Mouse (Mus musculus): Measurements from ENCODE around the gene Exoc7. TPM values are rescaled to one million over a fixed set of nuclear protein-coding genes. Genes with fewer than 3 reads are reported as not detected.

Exoc7 gene
- 20.2 and 21.8 TPM in 2 replicates for polyA plus RNA-seq (2012; rRNA removed)

GRCm38 (mm10) chr11:116307019-116307725 is at the start of gene Exoc7:
Gene Exoc7, minus strand, starts transcription at chr11:116307233.
- H3K27me3 ChIP-seq (ENCODE audit: control insufficient read depth, insufficient read depth, low read length): no peaks in the 10 kb centered on the region
- H3K27ac ChIP-seq (ENCODE audit: insufficient read depth, low read length): no peak within 1 kb of the TSS
- TF ChIP-seq CTCF (IDR thresholded peaks at IDR 0.05; ENCODE audit: extremely low read depth, insufficient read depth, insufficient read length, insufficient replicate concordance) (no peak), POLR2A (IDR thresholded peaks at IDR 0.05; ENCODE audit: low read depth, low read length) (no peak)
- peak within 1 kb of the TSS; percentile 86 for H3K4me3 ChIP-seq (ENCODE audit: extremely low read depth, insufficient read depth, insufficient read length)
- peaks cover 5% of the 10 kb centered on the region; the same call in 1 of the 2 replicates for H3K36me3 ChIP-seq (ENCODE audit: control insufficient read depth, insufficient read depth, low read length)
- peaks cover 6% of the 10 kb centered on the region; the same call in 1 of the 2 replicates for H3K4me1 ChIP-seq (ENCODE audit: control insufficient read depth, insufficient read depth, insufficient read length)
- DNase-seq (ENCODE audit: low read depth in 1 of 2, low spot score in 2 of 2): no peak
- 77% methylated on average over 10 of the region's 10 CpGs for WGBS

DNA sequence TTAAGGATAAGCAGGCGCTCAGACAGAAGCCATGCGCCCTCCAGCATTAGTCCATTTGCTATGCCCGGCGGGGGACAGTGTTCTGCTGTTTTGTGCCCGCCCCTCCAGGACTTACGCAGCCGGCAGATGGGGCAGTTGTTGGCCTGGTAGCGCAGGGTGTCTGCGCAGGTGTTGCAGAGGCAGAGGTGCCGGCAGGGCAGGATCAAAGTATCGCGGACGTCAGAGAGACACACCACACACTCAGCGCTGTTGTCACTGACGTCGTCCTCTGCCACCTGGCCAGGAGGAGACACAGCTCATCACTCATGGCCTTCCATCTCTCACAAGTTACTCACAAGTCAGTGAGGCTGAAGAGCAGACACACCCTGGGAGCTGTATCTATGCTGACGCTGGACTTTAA is 47.5 kb upstream of the Exoc7 start:
- DNase-seq (ENCODE audit: low read depth in 1 of 2, low spot score in 2 of 2): no peak
- H3K4me3 ChIP-seq (ENCODE audit: extremely low read depth, insufficient read depth, insufficient read length): no peak overlapping the region
- no peak overlapping the region for H3K27ac ChIP-seq (ENCODE audit: insufficient read depth, low read length)
- 0 out of 2 replicates have a peak, but pooled peaks cover 7% of the 10 kb centered on the region for H3K4me1 ChIP-seq (ENCODE audit: control insufficient read depth, insufficient read depth, insufficient read length)
- no peak for TF ChIP-seq CTCF (IDR thresholded peaks at IDR 0.05; ENCODE audit: extremely low read depth, insufficient read depth, insufficient read length, insufficient replicate concordance)
- TF ChIP-seq POLR2A (IDR thresholded peaks at IDR 0.05; ENCODE audit: low read depth, low read length): no peak
- no peaks in the 10 kb centered on the region for H3K27me3 ChIP-seq (ENCODE audit: control insufficient read depth, insufficient read depth, low read length)
- 86% methylated on average over 17 of the region's 17 CpGs for WGBS
- peaks cover 9% of the 10 kb centered on the region for H3K36me3 ChIP-seq (ENCODE audit: control insufficient read depth, insufficient read depth, low read length)

- Histone ChIP-seq H3K4me1 (ENCODE audit: control insufficient read depth, insufficient read depth, insufficient read length) (no peaks in the 10 kb centered on the region), H3K27ac (ENCODE audit: insufficient read depth, low read length) (no peak overlapping the region), H3K27me3 (ENCODE audit: control insufficient read depth, insufficient read depth, low read length) (no peaks in the 10 kb centered on the region), H3K4me3 (ENCODE audit: extremely low read depth, insufficient read depth, insufficient read length) (no peak overlapping the region), H3K36me3 (ENCODE audit: control insufficient read depth, insufficient read depth, low read length) (peaks cover 9% of the 10 kb centered on the region)
- DNase-seq (ENCODE audit: low read depth in 1 of 2, low spot score in 2 of 2): no peak
- TF ChIP-seq CTCF (IDR thresholded peaks at IDR 0.05; ENCODE audit: extremely low read depth, insufficient read depth, insufficient read length, insufficient replicate concordance) (no peak), POLR2A (IDR thresholded peaks at IDR 0.05; ENCODE audit: low read depth, low read length) (no peak)
- 86% methylated on average over 8 of the region's 8 CpGs for WGBS
Observed at GRCm38 (mm10) chr11:116353535-116353934, 46.5 kb upstream of the Exoc7 start.

DNA sequence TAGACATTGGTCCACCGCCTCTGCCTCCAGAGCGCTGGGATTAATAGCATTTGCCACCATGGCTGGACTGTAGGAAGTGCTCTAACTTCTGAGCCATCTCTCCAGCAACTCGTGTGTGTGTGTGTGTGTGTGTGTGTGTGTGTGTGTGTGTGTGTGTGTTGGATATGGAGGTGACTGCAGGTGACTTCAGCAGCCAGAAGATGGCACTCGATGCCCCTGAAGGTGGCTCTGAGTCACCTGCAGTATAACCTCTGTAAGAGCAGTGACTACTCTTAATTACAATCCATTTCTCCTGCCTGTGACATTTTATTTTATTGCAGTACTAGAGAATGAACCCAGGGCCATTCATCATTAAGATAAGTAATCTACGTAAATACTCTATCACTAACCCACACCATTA is 44.3 kb upstream of the Exoc7 start:
- no peak for DNase-seq (ENCODE audit: low read depth in 1 of 2, low spot score in 2 of 2)
- Histone ChIP-seq H3K27ac (ENCODE audit: insufficient read depth, low read length) (no peak overlapping the region), H3K27me3 (ENCODE audit: control insufficient read depth, insufficient read depth, low read length) (no peaks in the 10 kb centered on the region), H3K4me1 (ENCODE audit: control insufficient read depth, insufficient read depth, insufficient read length) (no peaks in the 10 kb centered on the region), H3K36me3 (ENCODE audit: control insufficient read depth, insufficient read depth, low read length) (peaks cover 18% of the 10 kb centered on the region), H3K4me3 (ENCODE audit: extremely low read depth, insufficient read depth, insufficient read length) (no peak overlapping the region)
- TF ChIP-seq POLR2A (IDR thresholded peaks at IDR 0.05; ENCODE audit: low read depth, low read length) (no peak), CTCF (IDR thresholded peaks at IDR 0.05; ENCODE audit: extremely low read depth, insufficient read depth, insufficient read length, insufficient replicate concordance) (no peak)
- 88% methylated on average over 5 of the region's 5 CpGs for WGBS

GRCm38 (mm10) chr11:116347955-116348354 is 40.9 kb upstream of the Exoc7 start:
- Histone ChIP-seq H3K4me3 (ENCODE audit: extremely low read depth, insufficient read depth, insufficient read length) (no peak overlapping the region), H3K36me3 (ENCODE audit: control insufficient read depth, insufficient read depth, low read length) (peaks cover 18% of the 10 kb centered on the region; the same call in 1 of the 2 replicates), H3K4me1 (ENCODE audit: control insufficient read depth, insufficient read depth, insufficient read length) (no peaks in the 10 kb centered on the region), H3K27ac (ENCODE audit: insufficient read depth, low read length) (no peak overlapping the region), H3K27me3 (ENCODE audit: control insufficient read depth, insufficient read depth, low read length) (no peaks in the 10 kb centered on the region)
- WGBS: 90% methylated on average over 5 of the region's 5 CpGs
- TF ChIP-seq POLR2A (IDR thresholded peaks at IDR 0.05; ENCODE audit: low read depth, low read length) (no peak), CTCF (IDR thresholded peaks at IDR 0.05; ENCODE audit: extremely low read depth, insufficient read depth, insufficient read length, insufficient replicate concordance) (no peak)
- DNase-seq (ENCODE audit: low read depth in 1 of 2, low spot score in 2 of 2): no peak

GRCm38 (mm10) chr11:116347012-116347411 is 40.0 kb upstream of the Exoc7 start:
- peaks cover 19% of the 10 kb centered on the region; the same call in 1 of the 2 replicates for H3K36me3 ChIP-seq (ENCODE audit: control insufficient read depth, insufficient read depth, low read length)

More at GRCm38 (mm10) chr11:116347012-116347411, 40.0 kb upstream of the Exoc7 start:
- Histone ChIP-seq H3K27me3 (ENCODE audit: control insufficient read depth, insufficient read depth, low read length) (no peaks in the 10 kb centered on the region), H3K4me3 (ENCODE audit: extremely low read depth, insufficient read depth, insufficient read length) (no peak overlapping the region), H3K27ac (ENCODE audit: insufficient read depth, low read length) (no peak overlapping the region), H3K4me1 (ENCODE audit: control insufficient read depth, insufficient read depth, insufficient read length) (no peaks in the 10 kb centered on the region)
- TF ChIP-seq CTCF (IDR thresholded peaks at IDR 0.05; ENCODE audit: extremely low read depth, insufficient read depth, insufficient read length, insufficient replicate concordance) (no peak), POLR2A (IDR thresholded peaks at IDR 0.05; ENCODE audit: low read depth, low read length) (no peak)
- 92% methylated on average over 7 of the region's 7 CpGs for WGBS
- DNase-seq (ENCODE audit: low read depth in 1 of 2, low spot score in 2 of 2): no peak
